Mouse (Mus musculus): ENCODE results near the gene Il25. TPM values are rescaled to one million over a fixed set of nuclear protein-coding genes. Genes with fewer than 3 reads are reported as not detected.

The Il25 gene
- not detected for total RNA-seq (2021)
- long read RNA-seq, experiment 1, result 0 reads
- long read RNA-seq, experiment 2, result 0 reads

- DNase-seq, result no peak
Measured at GRCm38 (mm10) chr14:54932645-54933150, at the start of gene Il25. Gene Il25 (plus strand): TSS chr14:54932695.

DNA sequence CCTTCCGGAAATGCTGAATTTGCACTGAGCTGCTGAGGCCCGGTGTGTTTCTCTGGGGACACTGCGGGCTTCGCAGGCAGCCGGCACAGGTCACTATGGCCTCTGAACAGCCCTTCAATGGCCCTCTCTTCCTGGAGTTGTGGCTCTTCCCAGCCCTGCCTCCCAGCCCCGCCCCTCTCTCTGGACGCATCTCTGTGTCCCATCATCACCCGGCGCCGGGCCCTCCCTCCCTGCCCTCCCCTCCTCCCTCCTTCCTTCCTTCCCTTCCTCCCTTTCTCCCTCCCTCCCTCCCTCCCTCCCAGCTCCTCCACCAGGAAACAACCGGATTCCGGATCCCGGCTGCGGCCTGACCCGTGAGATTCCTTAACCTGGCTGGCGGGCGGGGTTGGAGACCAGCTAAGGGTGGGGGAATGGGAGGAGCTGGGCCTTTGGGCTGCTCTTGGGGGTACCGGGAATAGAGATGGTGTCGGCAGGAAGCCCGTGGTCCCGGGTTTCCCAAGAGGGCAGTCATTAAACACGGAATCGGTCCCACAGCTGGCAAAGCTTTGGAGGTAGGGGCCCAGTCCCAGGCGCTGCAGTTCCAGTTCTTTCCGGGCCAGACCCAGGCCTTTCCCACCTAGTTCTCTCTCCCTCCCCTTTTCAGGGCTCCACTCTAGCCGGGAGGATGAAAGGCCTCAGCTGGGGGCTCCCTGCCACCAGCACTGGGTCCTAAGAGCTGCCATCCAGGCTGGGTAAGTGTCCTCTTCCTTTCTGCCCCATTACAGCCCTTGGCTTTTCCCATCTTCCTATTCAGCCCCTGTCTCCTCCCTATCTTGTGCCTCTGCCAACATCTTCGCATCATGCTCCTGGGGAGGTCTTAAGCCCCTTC lies 49.1 kb upstream of the Il25 start, which contains the start of the genes Bcl2l2 and Gm20521:
TSS of gene Bcl2l2 (plus strand) at position 224 of the 868 bp plus-strand sequence.
TSS of gene Gm20521 (plus strand) at position 288 of the 868 bp plus-strand sequence.
- peak; percentile 93 for DNase-seq

- DNase-seq, result peak; percentile 16
Measured at GRCm38 (mm10) chr14:54884022-54884712, 48.3 kb upstream of the Il25 start.

DNA sequence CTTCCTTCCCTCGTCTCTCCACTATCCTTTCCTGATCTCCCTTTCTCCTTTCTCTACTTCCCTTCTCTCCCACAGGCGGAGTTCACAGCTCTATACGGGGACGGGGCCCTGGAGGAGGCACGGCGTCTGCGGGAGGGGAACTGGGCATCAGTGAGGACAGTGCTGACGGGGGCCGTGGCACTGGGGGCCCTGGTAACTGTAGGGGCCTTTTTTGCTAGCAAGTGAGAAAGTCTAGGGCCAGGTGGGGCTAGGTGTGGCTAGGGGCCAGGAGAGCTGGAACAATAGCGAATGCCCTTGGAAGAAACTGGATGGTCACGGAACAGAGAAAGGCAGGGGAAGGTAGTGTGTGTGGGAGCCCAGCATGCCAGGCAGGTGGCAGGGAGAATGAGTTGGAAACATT lies 47.2 kb upstream of the Il25 start:
- no peak for DNase-seq

- DNase-seq, result no peak
Measured at GRCm38 (mm10) chr14:54892200-54892599, 40.3 kb upstream of the Il25 start, which contains the start of gene Pabpn1. Gene Pabpn1 (plus strand): TSS chr14:54892500.

GRCm38 (mm10) chr14:54893651-54894181 lies 38.8 kb upstream of the Il25 start:
- peak; percentile 96 for DNase-seq

DNA sequence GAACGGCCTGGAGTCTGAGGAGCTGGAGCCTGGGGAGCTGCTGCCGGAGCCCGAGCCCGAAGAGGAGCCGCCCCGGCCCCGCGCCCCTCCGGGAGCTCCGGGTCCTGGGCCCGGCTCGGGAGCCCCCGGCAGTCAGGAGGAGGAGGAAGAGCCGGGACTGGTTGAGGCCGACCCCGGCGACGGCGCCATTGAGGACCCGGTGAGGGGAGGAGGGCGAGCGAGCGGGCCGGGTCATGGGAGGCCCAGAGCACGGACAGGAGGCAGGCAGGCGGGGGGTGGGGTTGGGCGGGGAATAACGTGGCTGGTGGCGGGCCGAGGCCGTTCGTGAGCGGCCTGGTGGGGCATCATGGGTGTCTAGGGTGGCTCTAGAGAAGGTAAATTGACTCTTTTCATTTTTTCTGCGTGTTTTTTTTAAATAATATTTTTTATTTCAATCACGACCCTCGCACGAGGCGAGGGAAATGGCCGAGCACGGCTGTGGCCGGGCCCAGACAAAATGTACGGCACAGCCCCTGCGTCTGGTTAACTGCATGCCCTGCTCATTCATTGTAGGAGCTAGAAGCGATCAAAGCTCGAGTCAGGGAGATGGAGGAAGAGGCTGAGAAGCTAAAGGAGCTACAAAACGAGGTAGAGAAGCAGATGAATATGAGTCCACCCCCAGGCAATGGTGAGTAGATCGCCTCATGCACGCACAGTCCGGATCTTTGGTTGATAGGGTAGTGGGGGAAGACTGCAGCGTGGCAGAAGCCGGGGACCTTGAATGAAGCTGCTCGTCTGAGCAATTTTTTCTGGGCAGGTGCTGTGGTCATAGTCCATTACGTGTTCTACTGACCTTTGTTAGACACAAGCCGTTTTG lies 38.0 kb upstream of the Il25 start:
- peak; percentile 77 for DNase-seq

DNA sequence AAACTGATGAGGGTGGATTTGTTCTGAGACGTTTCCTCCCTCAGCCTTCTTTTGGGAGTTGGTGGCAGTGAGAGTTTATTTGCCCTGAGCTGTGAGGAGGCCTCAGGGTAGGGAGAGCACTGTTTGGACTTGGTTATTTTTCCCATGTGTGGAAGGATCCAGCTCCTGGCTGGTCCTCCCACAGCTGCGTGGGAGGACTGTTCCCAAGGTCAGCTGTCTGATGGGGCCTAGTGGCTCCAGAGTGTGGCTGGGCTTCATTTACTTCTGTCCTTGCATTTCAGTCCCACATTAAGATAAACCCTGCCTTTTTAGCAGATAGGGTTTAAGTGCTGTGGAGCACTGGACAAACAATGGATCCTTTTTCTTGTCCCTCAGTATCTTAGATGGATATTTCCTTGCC lies 35.0 kb upstream of the Il25 start:
- DNase-seq, result peak; percentile 27

GRCm38 (mm10) chr14:54900383-54900782 lies 32.1 kb upstream of the Il25 start:
- peak; percentile 76 for DNase-seq

DNA sequence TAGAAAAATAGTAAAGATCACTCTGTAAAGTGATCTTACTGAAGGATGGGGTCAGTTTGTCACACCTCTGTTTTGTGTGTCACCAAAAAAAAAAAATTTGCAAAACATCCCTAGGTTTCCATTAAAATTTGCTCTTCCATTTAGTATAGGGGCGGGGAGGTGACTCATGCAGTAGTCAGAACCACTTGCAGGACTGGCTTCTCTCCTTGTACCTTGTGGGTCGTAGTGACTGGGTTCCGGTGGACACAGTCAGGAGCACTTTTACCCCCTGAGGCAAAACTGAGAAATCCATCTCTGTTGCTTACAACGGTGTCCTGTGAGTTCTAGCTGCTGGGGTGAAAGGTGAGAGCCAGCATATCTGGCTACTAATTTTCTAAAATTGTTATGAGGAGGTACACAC lies 28.9 kb upstream of the Il25 start:
- no peak for DNase-seq

- DNase-seq, result no peak
Measured at GRCm38 (mm10) chr14:54908682-54909081, 23.8 kb upstream of the Il25 start.

DNA sequence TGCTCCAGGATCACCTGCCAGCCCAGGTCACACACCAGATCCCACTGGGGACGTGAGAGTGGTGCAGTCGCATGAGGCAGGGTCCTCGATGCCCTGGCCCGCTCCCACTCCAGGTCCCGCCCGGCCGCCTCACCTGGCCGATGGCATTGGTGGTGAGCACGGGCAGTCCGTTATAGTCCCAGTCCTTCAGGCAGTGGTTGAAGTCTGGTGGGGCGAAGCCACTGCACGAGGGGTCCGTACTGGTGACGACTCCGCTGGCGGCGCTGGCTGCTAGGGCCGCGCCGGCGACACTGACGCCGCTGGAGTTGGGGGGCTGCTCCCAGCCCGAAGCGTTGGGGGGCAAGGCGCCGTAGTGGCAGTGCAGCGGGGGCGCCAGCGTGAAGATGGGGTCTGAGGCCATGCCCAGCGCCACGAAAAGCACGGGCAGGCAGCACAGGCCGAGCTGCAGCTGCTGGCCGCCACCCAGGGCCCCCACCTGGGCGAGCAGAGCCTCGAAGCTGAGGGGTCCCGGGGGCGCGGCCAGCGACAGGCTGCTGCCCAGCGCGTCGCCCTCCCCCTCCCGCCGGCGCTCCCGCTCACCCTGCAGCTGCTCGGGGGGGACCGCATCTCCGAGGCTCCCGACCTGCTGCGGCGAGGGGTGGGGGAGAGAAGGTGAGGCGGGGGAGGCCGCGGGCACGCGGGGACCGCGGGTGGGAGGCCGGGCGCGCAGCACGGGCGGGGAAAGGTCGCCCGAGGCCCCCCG lies 20.2 kb upstream of the Il25 start:
- DNase-seq, result no peak

- peak; percentile 82 for DNase-seq
Measured at GRCm38 (mm10) chr14:54912886-54913285, 19.6 kb upstream of the Il25 start, which contains the start of gene Slc22a17. Gene Slc22a17 (minus strand): TSS chr14:54913132.

GRCm38 (mm10) chr14:54913343-54913742 lies 19.2 kb upstream of the Il25 start:
- DNase-seq, result no peak

- DNase-seq, result no peak
Measured at GRCm38 (mm10) chr14:54920076-54920685, 12.3 kb upstream of the Il25 start.

DNA sequence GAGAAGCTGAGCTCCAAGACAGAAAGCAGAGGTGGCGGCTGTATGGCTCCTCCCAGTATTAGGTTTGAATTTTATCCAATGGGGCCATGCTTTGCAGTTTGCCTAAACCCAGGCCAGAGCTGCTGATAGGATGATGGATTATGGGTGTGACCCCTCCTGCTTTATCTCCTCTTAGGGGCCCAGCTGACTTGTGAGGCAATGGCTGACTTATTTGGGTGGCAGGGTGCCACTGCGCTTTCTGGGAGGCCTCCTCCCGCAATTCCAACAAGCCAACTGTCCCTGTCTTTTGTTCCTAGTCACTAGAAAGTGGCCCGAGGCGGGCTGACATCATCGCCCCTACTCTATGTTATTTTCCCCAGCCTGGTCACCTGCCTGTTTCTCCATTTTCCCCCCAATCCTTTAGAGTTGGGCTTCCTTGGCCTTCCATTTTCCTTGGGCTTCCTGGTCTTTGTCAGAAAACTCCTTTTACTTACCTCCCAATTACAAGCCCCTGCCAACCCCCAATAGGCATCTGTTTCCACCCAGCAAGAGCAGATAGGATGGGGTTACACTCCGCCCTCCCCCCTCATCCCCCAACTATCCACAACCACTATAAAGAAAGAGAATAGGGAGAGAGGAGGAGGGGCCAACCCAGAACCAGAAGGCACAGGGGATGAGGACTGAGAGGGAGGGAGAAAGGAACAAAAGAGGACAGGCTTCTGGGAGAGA lies 7.7 kb upstream of the Il25 start:
- peak; percentile 52 for DNase-seq

GRCm38 (mm10) chr14:54925349-54926342 lies 6.8 kb upstream of the Il25 start, which contains the start of gene Efs:
Gene Efs (minus strand): TSS chr14:54926126.
- DNase-seq, result peak; percentile 75

All from adrenal gland, postnatal 10 days (tissue).